Mouse (Mus musculus) heart, adult 2 months (tissue): ENCODE data around the gene Pip4p1.

Experiments
- CTCF ChIP-seq: fragments of 200-600 bp; IDR thresholded peaks from 2 replicates; pipeline ENCODE4 v1.8.1; 2022; ENCODE audit warnings: antibody characterized with exemption, mild to moderate bottlenecking, moderate library complexity
- EP300 ChIP-seq: fragments of 200-500 bp; IDR thresholded peaks from 2 replicates; pipeline ENCODE4 v1.6.1; 2011; ENCODE audit warnings: low read depth, low read length, control low read depth; ENCODE audit not compliant: insufficient read depth
- POLR2A ChIP-seq: fragments of 200-500 bp; IDR thresholded peaks from 2 replicates; pipeline ENCODE4 v1.6.1; 2011; ENCODE audit warnings: mild to moderate bottlenecking, low read depth, low read length, control low read depth; ENCODE audit not compliant: insufficient read depth

GRCm38 (mm10) chr14:50930377-50930753 is 291 bp downstream of the Pip4p1 start:
- no peak for TF ChIP-seq EP300
- no peak for TF ChIP-seq CTCF
- no peak for TF ChIP-seq POLR2A
